Mouse (Mus musculus): ENCODE data around the gene Kcnab2.

The Kcnab2 gene

DNA sequence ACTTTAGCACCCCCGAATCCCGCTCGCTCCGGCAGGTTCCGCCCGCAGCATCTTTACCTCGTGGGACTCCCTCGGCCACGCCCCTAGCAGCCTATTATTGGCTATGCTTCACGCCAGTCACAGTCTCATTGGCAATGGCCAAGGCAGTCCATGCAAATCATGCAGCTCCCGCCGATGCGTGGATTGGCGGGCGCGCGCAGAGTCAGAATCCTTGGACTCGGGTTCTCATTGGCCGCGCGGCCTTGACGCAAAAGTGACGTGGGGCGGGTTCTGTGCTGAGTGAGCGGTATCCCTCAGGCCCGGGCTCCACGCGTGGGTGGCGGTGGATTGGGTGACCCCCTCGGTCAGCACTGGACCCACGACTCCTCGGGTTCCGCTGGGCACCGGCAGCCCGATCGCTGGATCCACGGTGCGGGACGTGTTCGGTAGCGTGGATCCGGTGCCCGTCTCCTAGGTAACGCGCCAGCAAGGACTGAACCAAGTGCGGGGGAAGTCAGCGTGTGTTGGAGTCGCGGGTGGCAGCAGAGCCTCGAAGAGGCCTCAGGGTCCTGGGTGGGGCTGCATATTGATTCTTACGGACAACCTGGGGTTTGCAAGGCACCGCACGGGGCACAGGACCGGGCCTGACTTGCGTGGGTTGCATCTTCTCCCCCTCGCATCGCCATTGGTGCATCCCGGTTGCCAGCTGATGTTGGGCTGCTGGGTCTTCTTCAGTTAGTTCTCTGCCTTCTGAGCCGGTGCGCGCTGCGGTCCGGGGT lies at the start of gene Kcnab2:
Gene Kcnab2 (minus strand): TSS at position 406 of the 758 bp plus-strand sequence.
- DNase-seq, result peak; percentile 100

DNA sequence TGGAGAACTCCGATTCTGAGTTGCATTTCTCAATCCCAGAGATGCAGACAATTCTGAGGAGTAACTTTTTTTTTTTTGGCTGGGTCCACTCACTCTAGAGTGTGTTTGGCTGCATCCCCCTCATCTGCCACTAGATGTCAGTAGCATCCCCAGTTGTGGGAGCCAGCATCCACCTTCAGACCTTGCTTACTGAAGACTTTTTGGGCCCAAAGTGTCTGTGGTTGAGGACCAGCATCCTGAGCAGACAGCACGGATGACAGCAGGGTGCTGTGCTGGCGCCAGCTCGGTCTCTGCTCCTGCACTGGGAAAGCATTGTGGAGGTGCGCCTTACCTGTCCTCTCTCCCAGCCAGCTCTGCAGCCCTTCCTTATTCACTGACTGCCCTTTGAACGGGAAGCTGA lies 42.4 kb upstream of the Kcnab2 start:
- DNase-seq, result peak; percentile 68

- no peak for DNase-seq
These were observed 41.4 kb upstream of the Kcnab2 start for GRCm38 (mm10) chr4:152519106-152519505.

GRCm38 (mm10) chr4:152514884-152515283 lies 37.2 kb upstream of the Kcnab2 start:
- no peak for DNase-seq

DNA sequence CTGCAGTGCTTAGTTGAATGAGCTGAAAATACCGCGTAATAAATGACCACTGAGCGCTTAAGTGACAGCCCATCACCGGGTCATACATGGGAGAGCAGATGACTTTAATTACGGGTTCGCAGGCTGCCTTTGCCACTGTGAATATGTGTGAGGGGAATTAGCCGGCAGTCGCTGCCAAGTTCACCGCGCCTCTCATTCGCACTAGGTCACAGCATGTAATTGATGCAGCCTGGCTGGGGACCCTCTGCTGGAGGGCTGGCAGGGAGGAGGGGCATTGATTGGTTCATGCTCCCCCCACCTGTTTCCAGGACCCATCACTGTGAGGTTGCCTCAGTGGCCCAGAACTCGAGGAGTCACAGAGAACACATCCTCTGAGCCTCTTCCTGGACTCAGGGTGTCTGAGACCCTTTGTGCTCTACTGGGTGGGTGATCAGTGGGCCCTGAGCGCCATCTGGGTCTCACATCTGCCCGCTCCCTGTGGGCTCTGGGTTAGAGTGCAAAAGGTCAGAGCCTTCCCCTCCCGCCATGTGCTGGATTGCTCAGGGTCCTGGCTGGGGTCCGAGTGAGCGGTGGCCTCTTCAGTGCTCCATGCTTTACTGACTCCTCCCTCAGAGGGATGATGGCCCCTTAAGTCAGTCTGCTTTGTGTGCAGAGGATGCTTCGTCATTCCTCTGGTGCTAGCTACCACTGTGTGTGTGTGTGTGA lies 34.7 kb upstream of the Kcnab2 start:
- no peak for DNase-seq

DNA sequence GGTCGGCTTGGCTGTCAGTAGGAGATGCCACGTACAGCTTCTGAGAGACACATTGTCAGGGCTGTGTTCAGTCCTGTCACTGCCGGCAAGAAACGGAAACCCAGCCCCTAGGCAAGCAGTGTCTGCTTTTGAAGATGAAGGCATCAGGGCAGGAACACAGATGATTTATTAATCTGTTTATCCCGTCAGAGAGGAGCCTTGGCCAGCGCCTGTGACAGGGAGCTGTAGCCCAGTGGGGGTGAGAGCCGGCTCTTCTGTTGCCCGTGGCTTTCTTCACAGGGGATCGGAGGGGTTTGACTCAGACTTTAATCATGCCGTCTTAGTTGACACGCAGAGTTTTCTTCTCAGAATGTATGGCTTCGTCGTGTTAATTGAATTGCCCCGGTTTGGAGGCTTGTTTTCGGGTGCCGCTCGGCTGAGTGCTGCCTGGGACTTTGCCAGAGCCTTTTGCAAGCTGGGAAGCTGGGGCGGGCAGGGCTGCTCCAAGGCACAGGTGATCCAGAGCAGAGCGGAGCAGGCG lies 16.7 kb upstream of the Kcnab2 start:
- no peak for DNase-seq

- DNase-seq, result peak; percentile 78
These were observed 13.7 kb upstream of the Kcnab2 start for GRCm38 (mm10) chr4:152491250-152491899.

GRCm38 (mm10) chr4:152490311-152490710 lies 12.6 kb upstream of the Kcnab2 start:
- DNase-seq, result no peak

DNA sequence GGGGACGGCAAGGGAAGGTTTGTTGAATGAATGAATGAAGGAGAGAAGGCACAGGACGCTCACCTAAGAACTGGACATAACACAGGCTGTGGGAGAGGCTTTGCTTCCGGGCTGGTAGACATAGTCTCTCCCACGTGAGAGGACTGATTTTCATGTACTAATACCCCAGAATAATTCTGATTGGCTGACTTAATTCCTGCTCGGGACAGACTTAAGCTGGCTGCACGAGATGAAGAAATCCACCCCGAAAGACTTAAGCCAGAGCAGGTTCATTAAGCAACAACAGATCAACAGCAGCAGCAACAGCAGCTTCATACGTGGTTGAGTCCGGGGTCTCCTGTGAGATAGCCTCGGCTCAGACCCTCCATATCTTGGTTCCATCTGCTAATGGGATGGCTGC lies 10.4 kb upstream of the Kcnab2 start:
- no peak for DNase-seq

GRCm38 (mm10) chr4:152480426-152480825 lies 2.8 kb upstream of the Kcnab2 start:
- peak; percentile 45 for DNase-seq

- DNase-seq, result no peak
These were observed 525 bp upstream of the Kcnab2 start for GRCm38 (mm10) chr4:152478224-152478567.

- DNase-seq, result no peak
These were observed 585 bp downstream of the Kcnab2 start for GRCm38 (mm10) chr4:152477106-152477465.

DNA sequence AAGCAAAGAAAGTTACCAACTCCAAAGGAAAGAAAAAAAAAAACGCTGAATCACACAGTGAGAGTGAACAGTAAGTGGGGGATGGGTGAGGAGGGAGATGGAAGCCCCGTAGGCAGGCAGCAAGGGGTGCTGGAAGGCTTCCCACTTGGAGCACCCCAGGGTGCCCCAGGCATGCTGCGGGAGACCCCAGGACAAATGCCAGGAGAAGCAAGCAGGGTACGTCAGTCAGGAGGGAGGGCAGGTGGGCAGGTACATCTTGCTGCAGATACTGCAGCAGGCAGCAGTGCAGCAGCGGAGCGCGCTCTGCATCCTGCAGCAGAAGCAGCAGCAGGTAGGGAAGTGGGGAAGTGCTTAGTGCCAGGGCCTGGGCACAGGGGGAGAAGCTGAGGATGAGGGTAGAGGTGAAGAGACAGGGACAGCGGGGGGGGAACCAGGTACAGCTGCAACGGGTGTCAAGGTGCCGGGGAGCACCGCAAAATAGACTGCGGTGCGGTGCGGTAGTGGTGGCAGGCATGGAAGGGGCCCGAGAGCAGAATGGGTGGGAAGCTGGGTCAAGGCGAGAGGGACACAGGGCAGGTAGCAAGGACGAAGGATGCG lies 1.1 kb downstream of the Kcnab2 start, which contains the start of gene Nphp4:
Gene Nphp4 (plus strand): TSS at position 280 of the 597 bp plus-strand sequence.
- DNase-seq, result peak; percentile 36

- DNase-seq, result no peak
These were observed 1.7 kb downstream of the Kcnab2 start for GRCm38 (mm10) chr4:152475941-152476340.

GRCm38 (mm10) chr4:152467951-152468350 lies 9.7 kb downstream of the Kcnab2 start:
- DNase-seq, result peak; percentile 51

GRCm38 (mm10) chr4:152466601-152467000 lies 11.1 kb downstream of the Kcnab2 start:
- DNase-seq, result peak; percentile 42

- DNase-seq, result no peak
These were observed 12.6 kb downstream of the Kcnab2 start for GRCm38 (mm10) chr4:152465116-152465515.

- DNase-seq, result no peak
These were observed 14.5 kb downstream of the Kcnab2 start for GRCm38 (mm10) chr4:152463147-152463546.

DNA sequence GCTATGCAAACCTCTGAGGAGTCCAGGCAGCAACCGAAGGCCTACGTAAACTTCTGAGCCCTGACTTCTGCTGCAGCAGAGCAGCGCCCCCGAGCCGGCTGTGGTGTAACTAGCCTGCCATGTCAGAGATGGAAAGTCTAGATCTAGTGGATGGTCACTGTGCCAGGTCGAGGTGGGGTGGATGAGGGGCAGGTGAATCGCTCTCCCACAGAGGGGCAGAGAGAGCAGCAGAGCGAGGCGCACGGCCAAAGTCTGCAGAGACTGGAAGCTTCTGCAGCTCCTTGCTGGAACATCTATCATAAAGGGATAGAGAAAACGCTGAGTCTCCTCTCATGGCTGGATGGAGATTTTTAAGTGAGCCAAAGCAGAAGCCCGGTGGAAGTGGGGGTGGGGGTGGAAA lies 15.2 kb downstream of the Kcnab2 start:
- DNase-seq, result no peak

DNA sequence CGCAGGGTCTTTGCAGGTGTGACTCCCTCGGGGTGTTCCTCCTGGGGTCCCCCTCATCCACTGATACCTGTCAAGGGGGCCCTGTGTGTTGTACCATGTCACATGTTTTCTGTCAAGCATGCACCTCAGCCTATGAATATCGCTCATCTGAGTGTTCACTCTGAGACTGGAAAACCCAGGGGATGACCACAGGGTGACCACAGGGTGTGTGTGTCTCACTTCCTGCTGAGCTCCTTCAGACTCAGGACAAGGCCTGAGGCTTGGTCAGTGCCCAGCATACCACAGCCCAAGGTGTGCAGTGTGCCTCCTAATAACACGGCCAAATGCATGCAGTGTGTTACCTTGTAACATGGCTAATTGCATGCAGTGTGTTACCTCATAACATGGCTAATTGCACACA lies 20.0 kb downstream of the Kcnab2 start:
- no peak for DNase-seq

GRCm38 (mm10) chr4:152456609-152457008 lies 21.1 kb downstream of the Kcnab2 start:
- DNase-seq, result peak; percentile 86

GRCm38 (mm10) chr4:152454153-152454552 lies 23.5 kb downstream of the Kcnab2 start:
- no peak for DNase-seq

DNA sequence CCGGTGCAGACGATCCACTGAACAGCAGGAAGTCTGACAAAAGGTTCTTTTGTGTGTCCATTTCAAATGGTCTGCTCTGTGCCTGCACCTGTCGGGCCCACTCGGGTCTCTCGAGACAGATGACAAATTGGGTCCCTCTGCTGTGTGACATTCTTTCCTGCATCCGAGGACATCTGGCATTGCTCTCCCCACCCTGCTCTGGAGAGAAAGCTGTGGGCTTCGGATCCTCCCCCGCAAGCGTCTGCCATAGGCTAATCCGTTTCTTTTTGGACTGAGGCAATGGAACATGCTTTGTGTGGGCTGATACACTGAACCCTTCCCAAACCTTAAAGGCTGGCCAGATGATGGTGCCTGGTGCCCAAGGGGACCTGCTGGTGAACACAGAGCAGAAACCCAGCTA lies 24.6 kb downstream of the Kcnab2 start:
- peak; percentile 92 for DNase-seq
